Comparison of ENCODE assay signal across 16 mouse cellular contexts in the genomic region with DNA sequence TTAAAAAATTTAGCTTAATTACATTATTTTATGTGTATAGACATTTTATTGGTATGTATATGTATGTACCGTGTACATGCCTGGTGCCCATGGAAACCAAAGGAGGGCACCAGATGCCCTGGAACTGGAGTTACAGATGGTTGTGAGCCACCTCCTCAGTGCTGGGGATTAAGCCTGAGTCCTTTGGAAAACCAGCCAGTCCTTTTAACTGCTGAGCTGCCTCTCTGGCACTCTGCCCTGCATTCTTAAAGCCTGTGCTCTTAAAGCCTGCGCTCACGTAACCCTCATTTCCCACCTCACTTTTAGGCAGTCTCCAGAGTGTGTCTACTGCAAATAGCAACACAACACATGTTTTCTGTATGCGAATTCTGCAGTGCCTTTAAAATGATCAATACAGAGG. TPM values are rescaled to one million over a fixed set of nuclear protein-coding genes. Genes with fewer than 3 reads are reported as not detected.
DNase-seq lines count a peak whose midpoint lies in the region; ATAC-seq and TF ChIP-seq lines count a peak whose summit lies in the region.
"Had no signal": no experiment of that assay in that cellular context is flagged by ENCODE, and none has a peak within 500 bp of the region (broad histone marks: within the 10 kb centered on the region; RNA-seq: fewer than 3 reads in every experiment).

No protein-coding gene starts in this region.

- H3K4me3 ChIP-seq in embryonic facial prominence, embryonic 14.5 days (ENCODE audit: low read depth, low read length), result no peak overlapping the region
- H3K4me3 ChIP-seq in embryonic facial prominence, embryonic 10.5 days, result no peak overlapping the region
- H3K4me3 ChIP-seq in hindbrain, postnatal 0 days (ENCODE audit: low read length), result no peak overlapping the region
- no peak overlapping the region for H3K4me3 ChIP-seq in hindbrain, embryonic 12.5 days
- H3K4me3 ChIP-seq: hindbrain, embryonic 13.5 days; liver, embryonic 12.5 days; midbrain, embryonic 12.5 days had no signal

- peak; percentile 58 for DNase-seq in embryonic facial prominence, embryonic 14.5 days (ENCODE audit: low spot score)
- no peak for DNase-seq in embryonic facial prominence, embryonic 10.5 days (ENCODE audit: low spot score)
- DNase-seq in hindbrain, postnatal 0 days (ENCODE audit: low spot score), result peak; percentile 7
- peak; percentile 60 to 74 for DNase-seq in right cerebral cortex, postnatal 10 days (ENCODE audit: low spot score in 2 of 2)
- no peak for DNase-seq in right cerebral cortex, postnatal 25 days
- no peak for DNase-seq in ovary, postnatal 36 days (ENCODE audit: low spot score)
- DNase-seq: adrenal gland, postnatal 10 days; kidney, postnatal 25 days; lung, postnatal 14 days had no signal

- no peaks in the 10 kb centered on the region for H3K9me3 ChIP-seq in embryonic facial prominence, embryonic 14.5 days (ENCODE audit: control insufficient read depth, low read length)
- H3K9me3 ChIP-seq in embryonic facial prominence, embryonic 10.5 days, result no peaks in the 10 kb centered on the region
- no peaks in the 10 kb centered on the region for H3K9me3 ChIP-seq in hindbrain, postnatal 0 days (ENCODE audit: low read length)
- no peaks in the 10 kb centered on the region for H3K9me3 ChIP-seq in hindbrain, embryonic 12.5 days (replicated peaks)
- H3K9me3 ChIP-seq: hindbrain, embryonic 13.5 days; liver, embryonic 12.5 days; midbrain, embryonic 12.5 days had no signal

- WGBS in embryonic facial prominence, embryonic 14.5 days, result 69% methylated on average over 4 of the region's 4 CpGs
- 89% methylated on average over 4 of the region's 4 CpGs for WGBS in embryonic facial prominence, embryonic 10.5 days
- 61% methylated on average over 4 of the region's 4 CpGs for WGBS in hindbrain, postnatal 0 days
- WGBS in hindbrain, embryonic 12.5 days, result 91% methylated on average over 4 of the region's 4 CpGs

- H3K36me3 ChIP-seq in embryonic facial prominence, embryonic 14.5 days (ENCODE audit: control insufficient read depth, insufficient read depth, low read length), result no peaks in the 10 kb centered on the region
- no peaks in the 10 kb centered on the region for H3K36me3 ChIP-seq in embryonic facial prominence, embryonic 10.5 days (replicated peaks)
- no peaks in the 10 kb centered on the region for H3K36me3 ChIP-seq in hindbrain, postnatal 0 days (ENCODE audit: insufficient read depth, low read length)
- no peaks in the 10 kb centered on the region for H3K36me3 ChIP-seq in hindbrain, embryonic 12.5 days
- H3K36me3 ChIP-seq: hindbrain, embryonic 13.5 days; liver, embryonic 12.5 days; midbrain, embryonic 12.5 days had no signal

- H3K27me3 ChIP-seq in embryonic facial prominence, embryonic 14.5 days (replicated peaks; ENCODE audit: control insufficient read depth, insufficient read depth, low read length), result no peaks in the 10 kb centered on the region
- no peaks in the 10 kb centered on the region for H3K27me3 ChIP-seq in embryonic facial prominence, embryonic 10.5 days (replicated peaks; ENCODE audit: low read depth, poor library complexity, severe bottlenecking)
- H3K27me3 ChIP-seq in hindbrain, postnatal 0 days (ENCODE audit: insufficient read depth, low read length), result no peaks in the 10 kb centered on the region
- H3K27me3 ChIP-seq in hindbrain, embryonic 12.5 days, result no peaks in the 10 kb centered on the region
- H3K27me3 ChIP-seq: hindbrain, embryonic 13.5 days; midbrain, embryonic 12.5 days had no signal

- H3K27ac ChIP-seq in embryonic facial prominence, embryonic 14.5 days (replicated peaks; ENCODE audit: low read depth, low read length), result no peak overlapping the region
- H3K27ac ChIP-seq in embryonic facial prominence, embryonic 10.5 days (replicated peaks), result no peak overlapping the region
- no peak overlapping the region for H3K27ac ChIP-seq in hindbrain, postnatal 0 days
- no peak overlapping the region for H3K27ac ChIP-seq in hindbrain, embryonic 12.5 days
- H3K27ac ChIP-seq: hindbrain, embryonic 13.5 days; liver, embryonic 12.5 days; midbrain, embryonic 12.5 days had no signal

- H3K4me2 ChIP-seq in embryonic facial prominence, embryonic 14.5 days (ENCODE audit: low read depth, low read length), result no peak overlapping the region
- no peak overlapping the region for H3K4me2 ChIP-seq in hindbrain, postnatal 0 days (ENCODE audit: low read depth, low read length)
- H3K4me2 ChIP-seq in hindbrain, embryonic 12.5 days (replicated peaks), result no peak overlapping the region
- H3K4me2 ChIP-seq: hindbrain, embryonic 13.5 days; liver, embryonic 12.5 days; midbrain, embryonic 12.5 days had no signal

- no peak for TF ChIP-seq CTCF in hindbrain, postnatal 0 days (IDR thresholded peaks at IDR 0.05; ENCODE audit: low read depth)

- peaks cover 4% of the 10 kb centered on the region; the same call in 1 of the 2 replicates for H3K4me1 ChIP-seq in embryonic facial prominence, embryonic 14.5 days (ENCODE audit: control insufficient read depth, insufficient read depth, low read length)
- no peaks in the 10 kb centered on the region for H3K4me1 ChIP-seq in embryonic facial prominence, embryonic 10.5 days
- no peaks in the 10 kb centered on the region for H3K4me1 ChIP-seq in hindbrain, postnatal 0 days (ENCODE audit: insufficient read depth, low read length)
- no peaks in the 10 kb centered on the region for H3K4me1 ChIP-seq in hindbrain, embryonic 12.5 days
- H3K4me1 ChIP-seq: hindbrain, embryonic 13.5 days; liver, embryonic 12.5 days; midbrain, embryonic 12.5 days had no signal

- ATAC-seq in embryonic facial prominence, embryonic 14.5 days (ENCODE audit: low read depth), result no peak
- no peak for ATAC-seq in hindbrain, postnatal 0 days
- no peak for ATAC-seq in hindbrain, embryonic 12.5 days (ENCODE audit: low FRiP score)
- 0 out of 2 replicates have a peak, but pooled peaks have one; percentile 2 for ATAC-seq in megakaryocyte progenitor cell, adult 5-6 weeks (replicated peaks; ENCODE audit: poor library complexity)
- ATAC-seq: intestine, postnatal 0 days; liver, embryonic 12.5 days had no signal

- no peak overlapping the region for H3K9ac ChIP-seq in embryonic facial prominence, embryonic 14.5 days (ENCODE audit: low read depth, low read length)
- no peak overlapping the region for H3K9ac ChIP-seq in hindbrain, postnatal 0 days (replicated peaks; ENCODE audit: low read length)
- H3K9ac ChIP-seq in hindbrain, embryonic 12.5 days, result no peak overlapping the region
- H3K9ac ChIP-seq: hindbrain, embryonic 13.5 days; liver, embryonic 12.5 days; midbrain, embryonic 12.5 days had no signal

RNA-seq across cellular contexts. Expression of a gene that starts 21.9 kb away (rescaled TPM):
- polyA plus RNA-seq in embryonic facial prominence, embryonic 14.5 days (2014; fragmentation: Nextera tagmentation; extraction: Ambion mirVana), result 0.05 and 0.21 TPM in 2 replicates
- polyA plus RNA-seq in embryonic facial prominence, embryonic 10.5 days (2016; fragmentation: Nextera tagmentation; extraction: Ambion mirVana), result not detected in 2 replicates
- not detected in 2 replicates for total RNA-seq in hindbrain, postnatal 0 days (2014; rRNA removed)
- polyA plus RNA-seq in hindbrain, postnatal 0 days (2015; fragmentation: Nextera tagmentation; extraction: Ambion mirVana), result not detected in 2 replicates
- polyA plus RNA-seq in hindbrain, embryonic 12.5 days (2016; fragmentation: Nextera tagmentation; extraction: Ambion mirVana), result not detected in 2 replicates
- total RNA-seq in megakaryocyte progenitor cell, adult 5-6 weeks (2015), result 0.59 and 2.3 TPM in 2 replicates
- 0.30 and 1.7 TPM in 2 replicates for total RNA-seq in megakaryocyte progenitor cell, adult 5-6 weeks (2017)
- total RNA-seq: left cerebral cortex, adult 18-20 months had no signal
- polyA plus RNA-seq: hindbrain, embryonic 13.5 days; liver, embryonic 12.5 days; midbrain, embryonic 12.5 days had no signal

RNA-seq across cellular contexts. Expression of a gene that starts 23.7 kb away (rescaled TPM):
- 0.31 TPM in 1 of 2 replicates, not detected in the other for polyA plus RNA-seq in embryonic facial prominence, embryonic 14.5 days (2014; fragmentation: Nextera tagmentation; extraction: Ambion mirVana)
- polyA plus RNA-seq in embryonic facial prominence, embryonic 10.5 days (2016; fragmentation: Nextera tagmentation; extraction: Ambion mirVana), result 0.06 and 0.07 TPM in 2 replicates
- total RNA-seq in hindbrain, postnatal 0 days (2014; rRNA removed), result 0.63 TPM in 1 of 2 replicates, not detected in the other
- 0.14 TPM in 1 of 2 replicates, not detected in the other for polyA plus RNA-seq in hindbrain, postnatal 0 days (2015; fragmentation: Nextera tagmentation; extraction: Ambion mirVana)
- not detected in 2 replicates for polyA plus RNA-seq in hindbrain, embryonic 12.5 days (2016; fragmentation: Nextera tagmentation; extraction: Ambion mirVana)
- 18.9 and 20.7 TPM in 2 replicates for total RNA-seq in megakaryocyte progenitor cell, adult 5-6 weeks (2015)
- 29.4 and 30.0 TPM in 2 replicates for total RNA-seq in megakaryocyte progenitor cell, adult 5-6 weeks (2017)
- total RNA-seq: left cerebral cortex, adult 18-20 months had no signal
- polyA plus RNA-seq: midbrain, embryonic 12.5 days had no signal

RNA-seq across cellular contexts. Expression of a gene that starts 50.9 kb away (rescaled TPM):
- polyA plus RNA-seq in embryonic facial prominence, embryonic 14.5 days (2014; fragmentation: Nextera tagmentation; extraction: Ambion mirVana), result 5.0 and 5.5 TPM in 2 replicates
- 0.29 and 0.55 TPM in 2 replicates for polyA plus RNA-seq in embryonic facial prominence, embryonic 10.5 days (2016; fragmentation: Nextera tagmentation; extraction: Ambion mirVana)
- total RNA-seq in hindbrain, postnatal 0 days (2014; rRNA removed), result 0.54 and 2.1 TPM in 2 replicates
- polyA plus RNA-seq in hindbrain, postnatal 0 days (2015; fragmentation: Nextera tagmentation; extraction: Ambion mirVana), result 0.95 and 1.5 TPM in 2 replicates
- 0.48 and 0.52 TPM in 2 replicates for polyA plus RNA-seq in hindbrain, embryonic 12.5 days (2016; fragmentation: Nextera tagmentation; extraction: Ambion mirVana)
- 232 and 271 TPM in 2 replicates for total RNA-seq in megakaryocyte progenitor cell, adult 5-6 weeks (2015)
- total RNA-seq in megakaryocyte progenitor cell, adult 5-6 weeks (2017), result 103 and 113 TPM in 2 replicates

Comparison
In these comparisons a context has a peak if more than half of its experiments do, and no peak if none do; other contexts are left out.
1. DNase-seq: peak in embryonic facial prominence, embryonic 14.5 days (single experiment), hindbrain, postnatal 0 days (single experiment) and right cerebral cortex, postnatal 10 days (2 of 2); none in embryonic facial prominence, embryonic 10.5 days (single experiment), right cerebral cortex, postnatal 25 days (single experiment) and ovary, postnatal 36 days (single experiment).